Mouse (Mus musculus) ES-CJ7 (cell line): ENCODE measurements around the gene Sec31a.

Source experiments
- DNase-seq: peaks from one replicate; pipeline ENCODE4 v3.0.0; 2011; ENCODE audit warnings: low read depth, low spot score

Gene Sec31a

GRCm38 (mm10) chr5:100350907-100351456, 65.1 kb downstream of the Sec31a start:
- no peak for DNase-seq

GRCm38 (mm10) chr5:100349287-100350215, 66.5 kb downstream of the Sec31a start:
- DNase-seq, result no peak

- DNase-seq, result peak; percentile 47
Observed at GRCm38 (mm10) chr5:100345118-100345517, 70.9 kb downstream of the Sec31a start.

GRCm38 (mm10) chr5:100343087-100343486, 72.9 kb downstream of the Sec31a start:
- peak; percentile 63 for DNase-seq

GRCm38 (mm10) chr5:100342422-100342821, 73.6 kb downstream of the Sec31a start:
- no peak for DNase-seq

- no peak for DNase-seq
Observed at GRCm38 (mm10) chr5:100341042-100341441, 75.0 kb downstream of the Sec31a start.

GRCm38 (mm10) chr5:100337852-100338251, 78.2 kb downstream of the Sec31a start:
- DNase-seq, result peak; percentile 74

- DNase-seq, result peak; percentile 33
Observed at GRCm38 (mm10) chr5:100336876-100337275, 79.2 kb downstream of the Sec31a start.

GRCm38 (mm10) chr5:100335581-100336080, 80.4 kb downstream of the Sec31a start:
- no peak for DNase-seq

GRCm38 (mm10) chr5:100334686-100335085, 81.3 kb downstream of the Sec31a start:
- DNase-seq, result peak; percentile 72

GRCm38 (mm10) chr5:100333607-100334380, 82.2 kb downstream of the Sec31a start:
- DNase-seq, result peak; percentile 48

GRCm38 (mm10) chr5:100332300-100333004, 83.6 kb downstream of the Sec31a start:
- no peak for DNase-seq

GRCm38 (mm10) chr5:100331636-100332035, 84.4 kb downstream of the Sec31a start:
- no peak for DNase-seq

GRCm38 (mm10) chr5:100322081-100322480, 94.0 kb downstream of the Sec31a start:
- DNase-seq, result peak; percentile 90

- no peak for DNase-seq
Observed at GRCm38 (mm10) chr5:100317842-100318241, 98.2 kb downstream of the Sec31a start.

GRCm38 (mm10) chr5:100317010-100317409, 99.0 kb downstream of the Sec31a start:
- no peak for DNase-seq

GRCm38 (mm10) chr5:100315646-100316045, 100.4 kb downstream of the Sec31a start:
- no peak for DNase-seq

- no peak for DNase-seq
Observed at GRCm38 (mm10) chr5:100312391-100312790, 103.6 kb downstream of the Sec31a start.
